Mouse (Mus musculus) liver, embryonic 16.5 days (tissue): ENCODE results near the gene Slc22a14. TPM values are rescaled to one million over a fixed set of nuclear protein-coding genes. Genes with fewer than 3 reads are reported as not detected.

ENCODE experiments used
- ATAC-seq: fragments of 200-750 bp; cut with Nextera tagmentation; 2 replicates; pipeline ENCODE4 v1.8.0; 2017; ENCODE audit warnings: low read depth, mild to moderate bottlenecking, moderate number of reproducible peaks, moderate library complexity
- H3K27ac ChIP-seq: fragments of 300-500 bp; sonication (generic); 2 replicates; pipeline ENCODE4 v1.5.1; 2014; ENCODE audit warnings: mild to moderate bottlenecking, low read length
- H3K27me3 ChIP-seq: fragments of 300-500 bp; sonication (generic); 2 replicates; pipeline ENCODE4 v1.6.1; 2014; ENCODE audit warnings: low read depth, low read length, mixed read lengths; ENCODE audit not compliant: control insufficient read depth, insufficient read depth
- H3K36me3 ChIP-seq: fragments of 300-500 bp; sonication (generic); 2 replicates; pipeline ENCODE4 v1.6.1; 2014; ENCODE audit warnings: mild to moderate bottlenecking; ENCODE audit not compliant: control insufficient read depth, insufficient read depth
- H3K4me1 ChIP-seq: fragments of 300-500 bp; sonication (generic); 2 replicates; pipeline ENCODE4 v1.6.1; 2014; ENCODE audit warnings: low read depth, low read length, mixed read lengths; ENCODE audit not compliant: control insufficient read depth
- H3K4me2 ChIP-seq: fragments of 300-500 bp; sonication (generic); 2 replicates; pipeline ENCODE4 v1.6.1; 2014; ENCODE audit warnings: low read depth, low read length, mixed read lengths
- H3K4me3 ChIP-seq: fragments of 300-500 bp; sonication (generic); 2 replicates; pipeline ENCODE4 v1.5.1; 2014; ENCODE audit warnings: low read depth, mild to moderate bottlenecking, low read length
- H3K9ac ChIP-seq: fragments of 300-500 bp; sonication (generic); 2 replicates; pipeline ENCODE4 v1.6.1; 2014; ENCODE audit warnings: low read depth, low read length
- H3K9me3 ChIP-seq: fragments of 300-500 bp; sonication (generic); replicated peaks from 2 replicates; pipeline ENCODE4 v1.6.1; 2016; ENCODE audit warnings: low read length; ENCODE audit not compliant: control insufficient read depth
- WGBS: fragments of 180-500 bp; shearing (Covaris S2); extraction: QIAGEN DNeasy Blood & Tissue Kit; methylation state at CpG from one replicate; pipeline ENCODE4 v1.1.7; 2014; ENCODE audit not compliant: insufficient replicate concordance; 5-methylcytosine and 5-hydroxymethylcytosine counted together
- polyA plus RNA-seq: library from polyadenylated mRNA; unstranded; fragments of >200 nt; fragmentation: Nextera tagmentation; extraction: Ambion mirVana; gene quantifications from 2 replicates; pipeline ENCODE4 v1.2.1, GENCODE M21; 2015

Slc22a14 gene
- polyA plus RNA-seq, 1 experiment from 2014 or later = not detected

GRCm38 (mm10) chr9:119338350-119338749, 27.0 kb downstream of the Slc22a14 start:
- H3K4me3 ChIP-seq = no peak overlapping the region
- H3K4me1 ChIP-seq = peaks cover 23% of the 10 kb centered on the region
- 77% methylated on average over 3 of the region's 3 CpGs for WGBS
- no peaks in the 10 kb centered on the region for H3K27me3 ChIP-seq
- no peak overlapping the region for H3K27ac ChIP-seq
- H3K9me3 ChIP-seq = no peaks in the 10 kb centered on the region
- H3K4me2 ChIP-seq = no peak overlapping the region
- ATAC-seq = no peak
- H3K36me3 ChIP-seq = no peaks in the 10 kb centered on the region
- H3K9ac ChIP-seq = no peak overlapping the region

DNA sequence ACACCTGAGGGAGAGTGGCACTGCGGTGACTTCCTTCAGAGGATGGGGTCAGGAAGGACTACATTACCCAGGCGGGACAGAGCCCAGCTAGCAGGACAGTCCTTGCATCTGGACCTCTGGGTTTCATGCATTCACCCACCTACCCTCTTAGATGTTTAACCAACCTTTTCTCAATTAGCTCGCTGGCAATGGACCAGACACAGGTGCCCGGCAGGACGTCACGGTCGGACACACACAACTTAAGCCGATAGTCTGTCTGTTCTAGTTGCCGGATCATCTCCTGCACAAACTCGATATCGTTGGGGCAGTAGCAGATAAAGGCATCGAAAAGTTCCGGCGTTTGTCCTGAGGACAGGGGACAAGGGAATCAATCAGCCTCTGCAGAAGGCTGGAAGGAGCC, 27.5 kb downstream of the Slc22a14 start:
- no peak overlapping the region for H3K4me3 ChIP-seq
- H3K9me3 ChIP-seq = no peaks in the 10 kb centered on the region
- no peaks in the 10 kb centered on the region for H3K27me3 ChIP-seq
- H3K36me3 ChIP-seq = no peaks in the 10 kb centered on the region
- WGBS = 87% methylated on average over 14 of the region's 14 CpGs
- no peak overlapping the region for H3K4me2 ChIP-seq
- H3K27ac ChIP-seq = no peak overlapping the region
- H3K4me1 ChIP-seq = peaks cover 23% of the 10 kb centered on the region
- no peak overlapping the region for H3K9ac ChIP-seq
- no peak for ATAC-seq

DNA sequence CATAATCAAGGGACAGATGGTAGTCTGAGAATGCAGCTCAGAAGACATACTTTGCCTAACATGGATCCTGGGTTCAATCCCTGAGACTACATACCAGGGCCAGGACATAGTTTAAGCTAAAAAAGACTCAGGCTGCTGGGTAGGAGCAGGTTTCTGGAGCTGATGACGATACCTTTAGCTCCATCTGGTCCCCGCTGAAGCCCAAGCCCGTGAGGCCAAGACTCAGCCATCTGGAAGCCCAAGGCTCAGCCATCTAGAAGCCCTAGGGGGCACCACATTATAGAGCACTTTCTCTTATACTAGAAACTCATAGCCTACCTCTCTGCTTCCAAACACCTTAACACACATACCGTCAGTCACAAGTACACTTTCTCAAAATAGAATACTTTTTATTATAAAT, 29.8 kb downstream of the Slc22a14 start:
- H3K4me1 ChIP-seq = peaks cover 11% of the 10 kb centered on the region
- ATAC-seq = no peak
- WGBS = 74% methylated on average over 4 of the region's 4 CpGs
- H3K9me3 ChIP-seq = no peaks in the 10 kb centered on the region
- no peaks in the 10 kb centered on the region for H3K27me3 ChIP-seq
- no peak overlapping the region for H3K27ac ChIP-seq
- no peak overlapping the region for H3K4me2 ChIP-seq
- no peak overlapping the region for H3K4me3 ChIP-seq
- H3K9ac ChIP-seq = no peak overlapping the region
- H3K36me3 ChIP-seq = no peaks in the 10 kb centered on the region

GRCm38 (mm10) chr9:119334834-119335233, 30.5 kb downstream of the Slc22a14 start:
- Histone ChIP-seq H3K27me3 (no peaks in the 10 kb centered on the region), H3K4me2 (no peak overlapping the region), H3K4me1 (peaks cover 6% of the 10 kb centered on the region), H3K9ac (no peak overlapping the region), H3K27ac (peak overlapping the region; percentile 43; the same call in 1 of the 2 replicates), H3K36me3 (no peaks in the 10 kb centered on the region), H3K9me3 (no peaks in the 10 kb centered on the region), H3K4me3 (no peak overlapping the region)
- ATAC-seq = no peak
- 71% methylated on average over 2 of the region's 2 CpGs for WGBS

DNA sequence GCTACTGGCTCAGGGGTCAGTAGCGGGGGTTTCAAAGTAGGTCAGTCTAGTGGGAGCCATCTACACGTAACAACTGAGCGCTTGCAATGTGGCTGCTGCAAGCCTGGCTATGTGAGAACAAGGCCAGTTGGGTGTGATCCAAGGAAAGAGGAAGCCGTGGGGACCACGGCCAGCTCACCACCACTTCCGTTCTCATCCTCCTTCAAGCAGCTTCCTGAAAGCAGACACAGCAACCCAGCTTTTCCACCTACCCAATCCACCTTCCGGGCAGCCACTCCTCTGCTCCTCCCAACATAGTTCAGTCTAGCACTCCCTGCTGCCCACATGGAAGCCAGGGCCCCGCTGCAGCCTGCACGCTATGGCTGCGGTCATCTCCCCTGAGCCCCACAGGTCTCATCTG, 31.0 kb downstream of the Slc22a14 start:
- no peak for ATAC-seq
- H3K27me3 ChIP-seq = no peaks in the 10 kb centered on the region
- no peaks in the 10 kb centered on the region for H3K36me3 ChIP-seq
- WGBS = 21% methylated on average over 10 of the region's 10 CpGs
- H3K9me3 ChIP-seq = no peaks in the 10 kb centered on the region
- no peak overlapping the region for H3K4me2 ChIP-seq
- H3K4me1 ChIP-seq = peaks cover 4% of the 10 kb centered on the region
- no peak overlapping the region for H3K4me3 ChIP-seq
- peak overlapping the region; percentile 43; the same call in 1 of the 2 replicates for H3K27ac ChIP-seq
- no peak overlapping the region for H3K9ac ChIP-seq

DNA sequence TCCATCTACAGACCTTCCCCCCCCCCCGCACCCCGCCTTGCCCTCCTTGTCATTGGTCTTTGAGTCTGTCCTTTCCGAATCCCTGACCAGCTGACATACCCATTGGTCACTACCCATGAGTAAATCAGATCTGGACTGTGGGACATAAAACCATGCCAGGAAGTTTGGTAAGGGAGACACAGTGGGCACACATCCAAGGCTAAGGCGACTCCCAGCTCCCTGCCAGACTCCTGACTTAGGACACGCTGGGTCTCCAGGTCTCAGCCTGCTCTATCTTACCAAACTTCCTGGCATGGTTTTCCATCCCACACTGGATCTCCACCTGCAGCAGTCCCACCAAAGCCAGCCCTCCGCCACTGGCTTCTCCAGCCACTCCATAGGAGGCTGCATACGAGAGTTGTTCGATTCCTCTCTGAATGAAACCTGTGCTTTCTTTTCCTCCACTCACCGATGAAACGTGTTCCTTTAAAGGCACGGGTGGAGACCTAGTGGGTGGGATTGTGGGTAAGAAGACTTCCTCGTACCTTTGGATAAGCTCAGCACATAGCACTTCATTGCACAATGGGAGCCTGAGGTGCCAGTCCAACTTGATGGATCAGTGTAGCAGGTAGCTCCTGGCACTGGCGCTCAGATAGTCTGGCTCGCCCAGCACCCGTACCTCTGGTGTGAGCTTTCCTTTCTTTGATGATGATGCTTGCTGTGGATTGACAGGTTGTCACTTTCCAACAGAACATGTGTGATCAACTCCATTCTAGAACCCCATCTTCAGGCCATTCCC, 35.0 kb downstream of the Slc22a14 start:
- Histone ChIP-seq H3K36me3 (no peaks in the 10 kb centered on the region), H3K4me2 (no peak overlapping the region), H3K9me3 (no peaks in the 10 kb centered on the region), H3K9ac (no peak overlapping the region), H3K4me1 (no peaks in the 10 kb centered on the region), H3K27me3 (no peaks in the 10 kb centered on the region), H3K4me3 (no peak overlapping the region), H3K27ac (no peak overlapping the region)
- WGBS = 75% methylated on average over 15 of the region's 15 CpGs
- ATAC-seq = no peak

DNA sequence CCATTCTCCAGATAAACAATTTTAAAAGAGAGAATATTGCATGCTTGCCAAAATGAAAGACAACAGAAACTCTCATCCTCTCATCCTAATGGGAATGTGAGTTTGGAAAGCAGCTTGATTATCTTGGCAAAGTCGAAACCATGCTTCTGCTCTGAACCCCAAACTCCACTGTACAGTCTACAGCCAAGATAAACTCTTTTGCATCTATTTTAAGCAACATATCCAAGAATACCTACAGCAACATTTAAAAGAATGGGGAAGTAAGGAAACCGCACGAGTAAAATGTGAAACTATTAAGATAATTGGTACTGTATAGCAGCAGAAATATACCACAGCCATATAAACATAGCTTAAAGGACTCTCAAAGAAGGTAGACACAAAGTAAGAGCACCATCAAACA, 36.9 kb downstream of the Slc22a14 start:
- Histone ChIP-seq H3K9ac (no peak overlapping the region), H3K4me3 (no peak overlapping the region), H3K27me3 (no peaks in the 10 kb centered on the region), H3K4me1 (peaks cover 6% of the 10 kb centered on the region), H3K36me3 (no peaks in the 10 kb centered on the region), H3K27ac (no peak overlapping the region), H3K4me2 (no peak overlapping the region), H3K9me3 (no peaks in the 10 kb centered on the region)
- ATAC-seq = no peak
- 27% methylated on average over 3 of the region's 3 CpGs for WGBS

GRCm38 (mm10) chr9:119324130-119324529, 41.2 kb downstream of the Slc22a14 start:
- Histone ChIP-seq H3K27ac (peak overlapping the region; percentile 53; the same call in 1 of the 2 replicates), H3K4me3 (no peak overlapping the region), H3K4me1 (peaks cover 20% of the 10 kb centered on the region), H3K9ac (no peak overlapping the region), H3K9me3 (no peaks in the 10 kb centered on the region), H3K4me2 (peak overlapping the region; percentile 83; the same call in 1 of the 2 replicates), H3K36me3 (no peaks in the 10 kb centered on the region), H3K27me3 (no peaks in the 10 kb centered on the region)
- no peak for ATAC-seq
- WGBS = 21% methylated on average over 1 of the region's 1 CpGs

DNA sequence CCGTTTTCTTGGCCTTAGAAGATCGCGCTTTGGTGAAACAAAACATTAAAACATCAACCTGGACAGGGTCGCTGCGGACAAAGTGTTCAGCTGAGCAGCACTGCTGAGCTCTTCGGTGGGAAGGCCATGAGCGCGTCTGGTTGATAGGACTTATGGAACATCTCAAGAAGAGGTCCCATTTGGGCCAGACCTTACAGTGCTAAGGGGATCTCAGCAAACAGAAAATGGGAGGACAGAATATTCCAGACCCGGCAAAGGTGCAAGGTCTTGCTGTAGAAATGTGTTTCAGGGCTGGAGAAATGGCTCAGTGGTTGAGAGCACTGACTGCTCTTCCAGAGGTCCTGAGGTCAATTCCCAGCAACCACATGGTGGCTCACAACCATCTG, 42.1 kb downstream of the Slc22a14 start:
- H3K9ac ChIP-seq = peak overlapping the region; percentile 89
- H3K4me3 ChIP-seq = peak overlapping the region; percentile 88
- ATAC-seq = no peak
- peak overlapping the region; percentile 99 for H3K27ac ChIP-seq
- no peaks in the 10 kb centered on the region for H3K9me3 ChIP-seq
- H3K36me3 ChIP-seq = no peaks in the 10 kb centered on the region
- peaks cover 20% of the 10 kb centered on the region for H3K4me1 ChIP-seq
- no peaks in the 10 kb centered on the region for H3K27me3 ChIP-seq
- 1% methylated on average over 9 of the region's 9 CpGs for WGBS
- H3K4me2 ChIP-seq = peak overlapping the region; percentile 83
